Mouse (Mus musculus): ENCODE results near the gene Hivep3.

- no peak for TF ChIP-seq CTCF (conservative IDR thresholded peaks at IDR 0.05; ENCODE audit: low read length)
- TF ChIP-seq POU5F1 (IDR thresholded peaks at IDR 0.05; ENCODE audit: borderline replicate concordance, low read length), result no peak
Measured at GRCm38 (mm10) chr4:120091997-120092783, 358.6 kb downstream of the Hivep3 start.
